Mouse (Mus musculus): ENCODE measurements around the gene Fam126a. TPM values are rescaled to one million over a fixed set of nuclear protein-coding genes. Genes with fewer than 3 reads are reported as not detected.

Gene Fam126a
- polyA plus RNA-seq, 1 experiment, result 6.0 TPM

DNA sequence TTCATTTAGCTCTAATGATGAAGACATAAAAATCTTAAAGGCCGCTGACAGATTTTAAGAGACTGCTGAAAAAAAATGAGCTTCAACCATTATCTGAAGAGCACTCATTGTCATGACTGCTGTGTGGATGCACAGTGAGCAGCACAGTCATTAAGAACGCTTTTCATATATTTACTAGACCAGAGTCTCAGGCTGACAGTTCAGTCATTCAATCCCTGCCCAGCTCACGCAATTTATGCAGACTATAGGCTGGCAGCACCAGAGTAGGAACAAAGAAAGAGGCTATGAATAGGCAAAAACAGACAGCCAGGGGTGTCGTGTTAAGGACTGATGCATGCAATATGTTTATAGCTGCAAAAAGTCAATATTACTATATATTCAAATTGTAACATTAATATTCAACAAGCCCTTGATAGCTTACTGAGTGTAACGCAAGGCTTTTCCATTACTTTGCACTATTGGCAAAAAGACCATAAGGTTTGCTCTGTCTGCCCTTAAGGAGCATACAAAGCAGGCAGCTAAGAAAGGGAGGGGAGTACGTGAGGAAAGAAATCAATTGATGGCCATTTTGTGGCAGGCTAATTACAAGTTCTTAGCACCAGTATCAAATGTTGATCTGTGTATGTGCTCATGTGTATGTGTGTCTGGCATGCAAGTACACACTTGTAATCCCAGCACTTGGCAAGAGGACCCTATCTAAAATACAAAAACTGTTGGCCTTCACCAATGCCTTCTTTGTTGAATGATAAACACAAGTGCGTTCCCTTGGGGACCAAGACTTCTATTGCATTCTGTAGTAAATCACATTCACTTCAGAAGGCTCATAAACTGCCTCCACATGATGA lies 10.9 kb downstream of the Fam126a start:
- Histone ChIP-seq H3K36me3 (ENCODE audit: control insufficient read depth, insufficient read depth, low read length) (no peaks in the 10 kb centered on the region), H3K27ac (ENCODE audit: insufficient read depth, low read length) (no peak overlapping the region), H3K4me1 (ENCODE audit: control insufficient read depth, insufficient read depth, insufficient read length) (no peaks in the 10 kb centered on the region), H3K4me3 (ENCODE audit: extremely low read depth, insufficient read depth, insufficient read length) (no peak overlapping the region), H3K27me3 (ENCODE audit: control insufficient read depth, insufficient read depth, low read length) (no peaks in the 10 kb centered on the region)
- TF ChIP-seq CTCF (IDR thresholded peaks at IDR 0.05; ENCODE audit: extremely low read depth, insufficient read depth, insufficient read length, insufficient replicate concordance) (no peak), POLR2A (IDR thresholded peaks at IDR 0.05; ENCODE audit: low read depth, low read length) (no peak)
- DNase-seq (ENCODE audit: low read depth in 1 of 2, low spot score in 2 of 2), result no peak
- WGBS, result 92% methylated on average over 7 of the region's 7 CpGs

DNA sequence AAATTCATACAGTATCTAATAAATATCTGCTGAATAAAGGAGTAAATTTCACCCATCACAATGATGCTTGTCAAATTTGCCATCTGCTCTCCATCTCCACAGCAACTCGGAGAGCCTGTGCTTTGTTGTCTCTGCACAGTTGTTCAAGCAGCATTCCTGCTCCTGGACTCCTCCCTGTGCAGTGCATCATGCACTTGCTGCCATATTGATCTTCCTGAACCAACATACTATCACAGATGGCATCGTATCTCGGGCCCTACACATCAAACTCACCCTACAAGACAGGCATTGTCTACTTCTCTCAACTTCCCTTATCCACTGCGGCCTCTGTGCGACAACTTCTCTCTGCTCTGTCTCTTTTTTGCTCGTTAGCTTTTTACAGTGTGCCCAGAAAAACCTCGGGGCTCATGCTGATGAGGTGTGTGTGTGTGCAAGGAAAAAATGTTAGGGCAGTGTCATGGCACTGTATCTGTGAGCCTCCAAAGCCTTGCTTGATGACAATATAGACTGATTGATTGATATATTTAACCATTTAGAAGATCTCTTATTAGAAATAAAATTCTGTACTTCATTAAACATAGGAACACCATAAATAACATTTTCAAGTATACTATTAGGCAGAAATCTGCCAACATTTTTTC lies 11.7 kb downstream of the Fam126a start:
- no peak for DNase-seq (ENCODE audit: low read depth in 1 of 2, low spot score in 2 of 2)
- H3K36me3 ChIP-seq (ENCODE audit: control insufficient read depth, insufficient read depth, low read length), result no peaks in the 10 kb centered on the region
- no peak overlapping the region for H3K4me3 ChIP-seq (ENCODE audit: extremely low read depth, insufficient read depth, insufficient read length)
- WGBS, result 91% methylated on average over 7 of the region's 7 CpGs
- no peaks in the 10 kb centered on the region for H3K4me1 ChIP-seq (ENCODE audit: control insufficient read depth, insufficient read depth, insufficient read length)
- TF ChIP-seq POLR2A (IDR thresholded peaks at IDR 0.05; ENCODE audit: low read depth, low read length) (no peak), CTCF (IDR thresholded peaks at IDR 0.05; ENCODE audit: extremely low read depth, insufficient read depth, insufficient read length, insufficient replicate concordance) (no peak)
- no peaks in the 10 kb centered on the region for H3K27me3 ChIP-seq (ENCODE audit: control insufficient read depth, insufficient read depth, low read length)
- H3K27ac ChIP-seq (ENCODE audit: insufficient read depth, low read length), result no peak overlapping the region

DNA sequence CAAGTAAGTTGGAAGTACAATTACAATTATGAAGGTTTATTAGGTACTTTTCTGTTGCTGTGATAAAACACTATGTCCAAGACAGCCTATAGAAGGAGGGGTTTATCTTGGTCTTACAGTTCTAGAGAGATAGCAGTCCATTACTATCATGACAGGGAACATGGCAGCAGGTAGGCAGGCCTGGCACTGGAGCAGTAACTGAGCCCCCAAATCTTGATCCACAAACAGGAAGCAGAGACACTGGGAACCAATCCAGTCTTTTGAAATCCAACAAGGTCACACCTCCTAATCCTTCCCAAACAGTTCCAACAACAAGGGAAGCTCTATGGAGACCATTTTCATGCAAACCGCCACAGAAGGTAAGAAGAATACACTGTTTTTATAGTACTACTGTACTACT lies 13.6 kb downstream of the Fam126a start:
- WGBS, result 100% methylated on average over 1 of the region's 1 CpGs
- no peaks in the 10 kb centered on the region for H3K36me3 ChIP-seq (ENCODE audit: control insufficient read depth, insufficient read depth, low read length)
- TF ChIP-seq CTCF (IDR thresholded peaks at IDR 0.05; ENCODE audit: extremely low read depth, insufficient read depth, insufficient read length, insufficient replicate concordance), result no peak
- TF ChIP-seq POLR2A (IDR thresholded peaks at IDR 0.05; ENCODE audit: low read depth, low read length), result no peak
- H3K4me3 ChIP-seq (ENCODE audit: extremely low read depth, insufficient read depth, insufficient read length), result no peak overlapping the region
- DNase-seq (ENCODE audit: low read depth in 1 of 2, low spot score in 2 of 2), result no peak
- H3K27me3 ChIP-seq (ENCODE audit: control insufficient read depth, insufficient read depth, low read length), result no peaks in the 10 kb centered on the region
- no peak overlapping the region for H3K27ac ChIP-seq (ENCODE audit: insufficient read depth, low read length)
- no peaks in the 10 kb centered on the region for H3K4me1 ChIP-seq (ENCODE audit: control insufficient read depth, insufficient read depth, insufficient read length)

DNA sequence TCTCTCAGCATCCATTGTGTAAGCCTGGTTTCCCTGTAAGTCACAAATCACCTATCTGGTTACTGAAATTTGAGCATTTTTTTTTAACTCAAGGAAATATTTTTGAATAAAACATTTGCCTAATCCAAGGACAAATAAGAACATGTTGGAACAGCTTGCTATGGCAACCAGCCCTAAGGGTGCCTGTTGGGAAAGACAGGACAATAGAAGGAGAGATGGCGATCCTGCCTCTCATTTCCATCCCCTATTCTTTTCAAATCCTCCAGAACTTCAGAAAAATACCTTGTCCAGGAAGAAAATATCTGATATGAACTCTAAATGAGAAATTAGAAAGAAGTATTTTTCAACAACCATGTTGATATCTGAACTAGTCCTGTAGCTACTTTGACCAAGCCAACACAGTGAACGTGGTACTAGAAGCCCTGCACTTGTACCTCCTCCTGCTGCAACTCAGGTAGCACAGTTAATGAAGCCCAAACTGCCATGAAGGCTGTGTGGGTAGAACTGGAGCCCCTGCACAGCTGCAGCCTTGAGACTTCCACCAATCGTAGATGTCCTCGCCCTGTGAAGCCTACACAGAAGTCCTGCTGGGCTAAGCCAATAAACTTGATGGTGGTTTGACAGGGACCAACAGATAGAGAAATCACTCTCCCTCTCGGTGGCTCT lies 17.0 kb downstream of the Fam126a start:
- Histone ChIP-seq H3K27me3 (ENCODE audit: control insufficient read depth, insufficient read depth, low read length) (no peaks in the 10 kb centered on the region), H3K27ac (ENCODE audit: insufficient read depth, low read length) (no peak overlapping the region), H3K4me3 (ENCODE audit: extremely low read depth, insufficient read depth, insufficient read length) (no peak overlapping the region), H3K36me3 (ENCODE audit: control insufficient read depth, insufficient read depth, low read length) (no peaks in the 10 kb centered on the region), H3K4me1 (ENCODE audit: control insufficient read depth, insufficient read depth, insufficient read length) (no peaks in the 10 kb centered on the region)
- no peak for DNase-seq (ENCODE audit: low read depth in 1 of 2, low spot score in 2 of 2)
- TF ChIP-seq CTCF (IDR thresholded peaks at IDR 0.05; ENCODE audit: extremely low read depth, insufficient read depth, insufficient read length, insufficient replicate concordance) (no peak), POLR2A (IDR thresholded peaks at IDR 0.05; ENCODE audit: low read depth, low read length) (no peak)
- 93% methylated on average over 5 of the region's 5 CpGs for WGBS

DNA sequence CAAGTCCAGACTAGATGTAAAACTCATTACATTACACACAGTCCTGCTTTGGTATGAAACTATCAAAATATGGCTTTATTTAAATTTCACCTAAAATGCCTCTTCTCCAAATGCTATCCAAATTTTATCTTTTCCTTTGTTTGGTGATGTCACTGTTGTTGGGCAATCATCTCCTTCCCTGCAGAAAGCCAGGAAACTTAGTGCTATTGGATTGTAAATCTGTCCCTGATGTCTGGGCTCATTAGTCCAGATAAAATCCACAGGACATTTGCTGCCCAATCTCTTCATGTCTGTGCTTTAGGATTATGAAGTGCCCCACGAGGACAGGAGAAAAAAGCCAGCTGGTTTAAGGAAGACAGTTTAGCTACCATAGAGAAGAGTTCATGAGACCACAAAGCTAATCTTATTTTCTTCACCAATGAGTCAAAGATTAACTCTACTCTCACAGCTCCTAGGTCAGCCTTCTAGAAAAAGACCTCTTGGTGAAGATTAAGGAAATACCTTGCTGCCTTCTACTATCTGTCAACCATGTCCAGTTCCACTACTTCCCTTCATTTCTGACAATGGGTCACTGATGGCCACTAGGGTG lies 31.3 kb downstream of the Fam126a start:
- no peak for DNase-seq (ENCODE audit: low read depth in 1 of 2, low spot score in 2 of 2)
- WGBS, result 83% methylated on average over 1 of the region's 1 CpGs
- H3K4me1 ChIP-seq (ENCODE audit: control insufficient read depth, insufficient read depth, insufficient read length), result no peaks in the 10 kb centered on the region

DNA sequence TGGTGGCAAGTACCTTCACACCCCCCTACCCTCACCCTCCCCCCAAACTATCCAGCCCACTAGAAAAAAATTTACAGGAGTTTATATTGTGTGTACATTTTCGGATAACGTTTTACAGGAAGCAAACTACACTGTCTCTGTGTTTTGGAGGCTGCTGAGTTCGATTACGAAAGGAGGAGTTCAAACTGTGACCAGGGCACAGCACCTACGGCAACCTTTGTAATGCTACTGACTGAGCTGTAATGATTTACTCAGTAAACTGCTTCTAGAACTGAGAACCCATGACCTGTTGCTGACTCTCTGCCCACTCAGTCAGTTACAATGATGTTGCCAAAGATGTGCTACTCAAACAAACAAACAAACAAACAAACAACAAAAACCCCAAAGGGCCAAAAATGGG lies 34.5 kb downstream of the Fam126a start:
- 95% methylated on average over 5 of the region's 5 CpGs for WGBS
- H3K36me3 ChIP-seq (ENCODE audit: control insufficient read depth, insufficient read depth, low read length), result peaks cover 6% of the 10 kb centered on the region
- no peaks in the 10 kb centered on the region for H3K27me3 ChIP-seq (ENCODE audit: control insufficient read depth, insufficient read depth, low read length)
- no peak for DNase-seq (ENCODE audit: low read depth in 1 of 2, low spot score in 2 of 2)
- H3K4me3 ChIP-seq (ENCODE audit: extremely low read depth, insufficient read depth, insufficient read length), result no peak overlapping the region
- no peak overlapping the region for H3K27ac ChIP-seq (ENCODE audit: insufficient read depth, low read length)
- no peaks in the 10 kb centered on the region for H3K4me1 ChIP-seq (ENCODE audit: control insufficient read depth, insufficient read depth, insufficient read length)
- no peak for TF ChIP-seq POLR2A (IDR thresholded peaks at IDR 0.05; ENCODE audit: low read depth, low read length)
- TF ChIP-seq CTCF (IDR thresholded peaks at IDR 0.05; ENCODE audit: extremely low read depth, insufficient read depth, insufficient read length, insufficient replicate concordance), result no peak

More for the DNA sequence above, 31.3 kb downstream of the Fam126a start:
- Histone ChIP-seq H3K4me3 (ENCODE audit: extremely low read depth, insufficient read depth, insufficient read length) (no peak overlapping the region), H3K27me3 (ENCODE audit: control insufficient read depth, insufficient read depth, low read length) (no peaks in the 10 kb centered on the region), H3K36me3 (ENCODE audit: control insufficient read depth, insufficient read depth, low read length) (peaks cover 6% of the 10 kb centered on the region), H3K27ac (ENCODE audit: insufficient read depth, low read length) (no peak overlapping the region)
- TF ChIP-seq CTCF (IDR thresholded peaks at IDR 0.05; ENCODE audit: extremely low read depth, insufficient read depth, insufficient read length, insufficient replicate concordance) (no peak), POLR2A (IDR thresholded peaks at IDR 0.05; ENCODE audit: low read depth, low read length) (no peak)

Data from spleen, adult 2 months (tissue).